Mouse (Mus musculus): ENCODE data around the gene Grik4.
"Not testable (repeated sequence)": the region's sequence is repeated elsewhere in the genome, so short reads cannot be mapped to it uniquely, and the experiment has no call there.

The Grik4 gene

DNA sequence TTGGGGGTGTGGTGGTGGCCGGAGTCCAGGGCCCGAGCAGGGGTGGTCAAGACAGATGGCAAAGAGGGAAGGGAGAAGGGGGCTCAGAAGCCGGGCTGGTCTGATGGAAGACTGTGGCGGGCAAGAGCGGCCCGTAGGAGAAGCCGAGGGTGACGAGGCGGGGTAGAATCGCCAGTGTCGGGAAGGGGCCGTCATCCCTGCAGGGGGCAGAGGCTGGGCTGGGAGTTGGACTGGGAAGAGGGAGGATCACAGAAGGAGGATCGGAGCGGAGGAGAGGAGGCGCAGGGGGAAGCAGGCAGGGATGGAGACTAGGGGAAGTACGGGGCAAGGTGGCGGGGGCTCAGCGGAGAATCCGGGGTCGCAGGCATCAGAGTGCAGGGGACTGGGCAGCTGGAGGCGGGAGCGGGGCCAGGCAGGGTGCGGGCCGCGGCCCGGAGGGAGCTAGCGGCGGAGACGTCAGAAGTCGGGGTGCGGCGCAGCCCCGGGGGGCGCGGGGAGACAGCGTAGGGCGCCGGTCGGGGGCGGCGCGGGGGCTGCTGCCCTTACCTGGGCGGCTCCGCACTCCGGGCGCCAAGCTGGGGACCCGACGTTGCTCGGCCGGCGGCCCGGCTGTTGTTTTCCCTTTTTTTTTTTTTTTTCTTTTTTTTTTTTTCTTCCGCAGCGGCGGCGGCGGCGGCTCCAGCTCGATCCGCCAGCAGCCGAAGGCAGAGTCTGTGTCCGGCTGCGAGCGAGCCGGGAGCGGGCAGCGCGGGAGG is at the start of gene Grik4:
Gene Grik4 (minus strand): TSS at position 713 of the 755 bp plus-strand sequence.
- DNase-seq (ENCODE audit: low spot score) = no peak

DNA sequence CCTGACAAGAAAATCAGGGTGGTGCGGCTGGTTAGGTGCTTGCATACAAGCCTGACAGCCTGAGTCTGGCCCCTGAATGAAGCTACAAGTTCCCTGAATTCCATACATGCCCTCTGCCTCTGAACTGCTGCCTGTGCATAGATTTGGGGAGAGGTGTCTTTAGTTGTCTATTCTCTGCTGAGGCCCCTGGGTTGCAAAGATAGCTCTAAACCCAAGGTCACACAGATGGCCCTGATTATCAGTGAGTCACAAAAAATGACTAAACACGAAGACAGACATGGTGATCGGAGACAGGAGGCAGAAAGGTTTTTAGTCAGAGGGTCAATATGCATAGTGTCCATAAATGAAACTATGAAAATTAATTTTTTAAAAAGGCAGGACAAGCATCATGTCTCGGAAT is 49.4 kb upstream of the Grik4 start:
- no peak for DNase-seq (ENCODE audit: low spot score)

DNA sequence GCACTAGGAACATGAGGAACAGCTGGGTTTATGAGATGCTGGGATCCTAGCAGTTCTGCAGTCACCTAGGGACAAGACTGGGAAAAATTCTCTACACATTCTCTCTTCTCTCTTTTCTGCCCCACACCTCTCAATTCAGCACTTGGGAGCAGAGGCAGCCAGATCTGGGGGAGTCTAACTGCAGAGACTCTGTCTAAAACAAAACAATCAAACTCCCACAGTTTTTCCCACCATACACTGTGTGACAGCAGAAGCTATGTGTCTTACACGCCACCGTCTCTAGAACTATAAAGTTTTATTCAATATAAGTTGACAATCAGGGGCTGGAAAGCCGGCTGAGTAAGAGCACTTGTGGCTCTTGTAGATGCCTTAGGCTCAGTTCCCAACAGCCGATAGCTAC is 43.7 kb upstream of the Grik4 start:
- DNase-seq (ENCODE audit: low spot score) = peak; percentile 28

DNA sequence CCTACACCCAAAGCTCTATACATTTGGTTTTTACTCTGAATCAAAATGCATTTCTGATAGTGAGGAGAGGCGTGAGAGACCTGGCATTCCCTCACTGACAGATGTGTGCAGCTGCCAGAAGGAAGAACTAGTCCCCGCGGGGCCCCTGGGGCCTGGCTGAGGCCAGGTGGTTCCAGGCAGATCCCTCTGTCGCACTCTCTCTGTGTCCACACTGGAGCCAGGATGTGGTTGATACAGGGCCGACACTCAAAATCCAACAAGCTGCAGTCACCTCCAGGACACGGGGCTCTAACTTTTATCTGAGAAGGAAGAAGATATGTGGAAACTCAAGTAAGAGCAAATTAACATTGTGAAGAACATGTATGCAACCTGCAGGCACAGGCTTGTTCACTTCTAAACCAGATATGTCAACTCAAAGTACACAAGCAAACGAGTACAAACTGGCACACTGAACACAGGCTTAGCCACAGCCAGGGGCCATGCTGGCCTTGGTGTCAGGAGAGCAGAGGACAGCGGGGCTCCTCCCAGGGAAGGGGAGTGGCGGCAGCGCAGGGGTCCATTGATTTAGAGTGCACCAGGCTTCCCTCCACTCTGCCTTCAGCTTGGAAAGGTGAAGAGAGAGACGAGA is 24.7 kb upstream of the Grik4 start:
- DNase-seq (ENCODE audit: low spot score) = no peak

DNA sequence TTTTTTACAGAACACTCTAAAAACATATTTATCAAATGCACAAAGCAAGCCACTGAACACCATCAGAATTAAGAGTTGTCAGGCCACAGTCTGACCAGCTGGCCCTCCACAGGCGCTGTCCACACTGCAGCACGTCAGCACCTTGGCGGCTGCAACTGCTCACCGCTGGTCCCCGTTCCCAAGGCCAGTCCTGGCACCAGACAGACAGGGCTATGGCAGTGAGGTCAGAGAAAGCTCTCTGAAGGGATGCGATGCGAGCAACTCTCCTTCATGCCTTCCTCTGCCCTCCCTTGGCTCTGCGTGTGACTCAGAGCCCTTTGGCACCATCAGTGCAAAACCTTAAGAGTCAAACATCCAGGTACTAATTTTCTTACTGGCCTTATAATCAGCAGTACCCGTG is 23.4 kb upstream of the Grik4 start:
- no peak for DNase-seq (ENCODE audit: low spot score)

DNA sequence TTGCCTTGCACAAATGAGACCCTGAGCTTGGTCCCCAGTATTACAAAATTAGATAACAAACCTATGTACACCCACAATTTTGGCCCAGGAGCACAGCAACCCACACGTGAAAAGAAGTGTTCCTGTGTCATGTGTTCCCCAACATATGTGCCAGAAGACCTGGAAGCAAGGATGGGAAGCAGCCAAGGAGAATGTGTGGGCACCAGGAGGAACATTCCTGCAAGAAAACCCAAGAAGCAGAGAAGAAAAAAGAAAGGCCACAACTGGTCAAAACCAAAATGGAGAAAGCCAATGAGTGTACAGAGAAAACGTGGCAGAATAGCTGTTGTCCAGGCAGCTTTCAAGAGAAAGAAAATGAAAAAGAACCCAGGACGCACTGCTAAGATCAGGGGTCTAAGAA is 20.5 kb upstream of the Grik4 start:
- not testable (repeated sequence) for DNase-seq (ENCODE audit: low spot score)

DNA sequence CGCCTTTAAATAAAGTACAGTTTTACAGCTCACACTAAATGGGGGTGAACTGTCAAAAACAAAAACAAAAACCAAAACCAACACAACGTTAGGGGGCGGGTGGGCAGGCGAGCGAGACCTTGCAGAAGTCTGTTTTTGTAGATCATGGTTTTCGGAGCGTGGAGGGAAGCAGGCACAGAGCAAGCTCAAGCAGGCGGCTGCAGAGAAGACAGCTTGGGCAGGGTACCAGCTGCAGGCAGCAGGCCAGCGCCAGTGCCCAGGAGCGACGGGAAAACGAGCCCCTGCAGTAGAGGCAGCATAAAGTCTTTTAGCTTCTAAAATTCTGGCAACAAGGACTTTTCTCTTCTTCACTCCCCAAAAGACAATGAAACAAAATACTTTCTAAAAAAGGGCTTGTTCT is 20.1 kb upstream of the Grik4 start:
- DNase-seq (ENCODE audit: low spot score) = no peak

DNA sequence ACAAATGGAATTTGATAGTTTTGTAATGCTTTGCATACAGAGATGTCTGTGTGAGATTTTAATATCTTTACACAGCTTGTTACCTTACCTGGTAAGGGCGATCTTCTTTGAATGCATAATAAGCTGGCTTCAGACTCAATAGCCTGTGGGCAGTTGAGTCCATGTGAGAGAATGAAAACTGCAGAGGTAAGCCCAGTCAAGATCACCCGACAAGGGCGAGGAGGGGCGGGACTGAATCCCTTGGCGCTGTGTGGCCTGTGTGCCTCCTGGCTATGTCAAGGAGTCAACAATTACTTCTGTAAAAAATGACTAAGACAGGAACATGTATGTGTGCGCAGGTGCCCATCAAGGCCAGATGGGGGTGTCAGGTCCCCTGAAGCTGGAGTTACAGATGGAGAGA is 18.2 kb upstream of the Grik4 start:
- no peak for DNase-seq (ENCODE audit: low spot score)

DNA sequence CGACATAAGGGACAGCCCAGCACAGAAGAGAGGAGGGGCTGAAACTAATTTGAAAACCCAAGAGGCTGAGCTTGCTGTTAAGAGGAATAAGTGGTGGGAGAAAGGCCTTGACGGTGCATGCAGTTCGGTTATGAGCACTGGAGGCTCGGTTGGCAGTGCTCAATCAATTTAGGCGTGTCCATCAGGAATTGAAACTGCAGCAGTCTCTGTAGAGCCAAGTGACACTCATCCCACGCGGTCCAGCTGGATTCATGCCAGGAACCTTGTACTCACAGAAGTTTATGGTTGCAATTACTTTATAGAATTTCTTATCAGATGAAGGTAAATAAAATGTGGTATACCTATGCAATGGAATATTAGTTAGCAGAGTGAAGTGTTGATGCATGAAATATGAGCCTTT is 14.1 kb upstream of the Grik4 start:
- DNase-seq (ENCODE audit: low spot score) = no peak

DNA sequence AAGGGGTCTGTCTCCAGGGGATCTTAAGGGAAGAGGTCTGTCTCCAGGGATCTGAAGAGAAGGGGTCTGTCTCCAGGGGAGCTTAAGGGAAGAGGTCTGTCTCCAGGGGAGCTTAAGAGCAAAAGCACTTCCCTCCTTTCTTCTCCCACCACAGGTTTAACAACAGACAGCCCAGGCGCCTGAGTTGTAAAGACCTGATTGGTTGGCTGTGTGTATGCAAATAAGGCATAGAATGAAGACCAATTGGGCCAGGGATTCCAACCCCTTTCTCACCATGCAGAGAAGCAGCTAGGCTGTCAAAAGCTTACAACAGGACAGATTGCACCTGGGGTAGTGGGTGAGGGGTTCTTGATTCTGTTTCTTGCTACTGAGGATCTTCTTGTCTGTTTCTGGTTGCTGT is 4.1 kb upstream of the Grik4 start:
- DNase-seq (ENCODE audit: low spot score) = no peak

DNA sequence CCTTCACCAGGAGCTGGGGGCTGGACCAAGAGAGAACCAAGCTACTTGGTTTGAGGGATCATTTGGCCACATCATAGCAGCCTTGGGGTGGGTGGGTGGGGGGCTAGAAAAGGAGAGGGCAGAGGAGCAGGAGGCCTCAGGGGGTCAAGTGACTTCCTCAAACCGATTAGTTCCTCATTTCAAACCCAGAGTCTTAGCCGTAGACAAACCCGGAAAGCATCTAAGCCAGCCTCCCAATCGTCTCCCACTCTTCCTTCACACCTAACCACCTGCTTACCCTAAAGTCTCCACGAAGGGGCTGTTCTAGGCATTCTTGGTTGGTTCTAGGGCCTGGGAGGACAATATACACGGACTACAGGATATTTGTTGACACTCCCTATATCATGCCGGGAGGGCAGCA is 881 bp upstream of the Grik4 start:
- DNase-seq (ENCODE audit: low spot score) = no peak

DNA sequence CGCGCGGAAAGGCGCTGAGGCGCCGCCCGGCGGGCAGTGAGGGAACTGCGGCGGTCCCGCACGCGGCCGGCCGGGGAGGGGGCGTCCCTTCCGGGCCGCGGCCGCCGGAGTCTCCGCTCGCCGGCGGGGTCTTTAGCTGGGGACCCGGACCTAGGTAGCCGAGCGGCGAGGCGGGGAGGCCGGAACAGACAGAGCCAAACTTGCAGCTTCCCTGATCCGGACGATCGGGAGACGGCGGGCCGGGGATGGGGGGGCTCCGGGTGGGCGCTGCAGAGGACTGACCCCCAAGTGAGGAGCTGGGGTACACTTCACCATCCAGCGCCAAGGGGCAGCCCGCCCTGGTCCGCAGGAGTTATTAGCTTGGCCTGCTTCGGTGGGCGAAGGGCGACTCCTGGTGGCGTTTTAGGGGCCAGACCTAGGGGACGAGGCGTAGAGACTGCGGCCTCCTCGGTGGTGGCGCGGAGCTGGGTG is 278 bp upstream of the Grik4 start:
- DNase-seq (ENCODE audit: low spot score) = peak; percentile 51

DNA sequence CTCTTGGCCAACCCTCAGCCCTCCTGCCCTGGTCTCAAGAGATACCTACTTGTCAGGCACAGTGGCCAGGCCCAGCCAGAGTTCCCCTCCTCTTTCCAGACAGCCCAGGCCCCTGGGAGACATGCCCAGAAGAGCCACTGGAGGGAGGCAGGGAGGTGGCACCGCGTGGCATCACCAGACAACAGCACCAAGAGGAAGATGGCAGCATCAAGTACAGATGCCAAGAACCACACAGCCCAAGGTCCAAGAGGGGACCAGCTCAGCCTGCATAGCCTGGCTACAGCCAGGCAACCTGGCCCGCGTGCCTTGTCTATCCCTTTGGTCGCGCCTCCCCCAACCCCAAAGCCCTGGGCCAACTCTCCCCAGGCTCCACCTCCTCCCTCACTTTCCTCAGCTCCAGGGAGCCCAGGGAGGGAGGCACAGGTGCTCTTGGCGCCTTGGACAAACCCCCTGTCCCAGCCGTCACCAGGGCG is 1.2 kb downstream of the Grik4 start:
- DNase-seq (ENCODE audit: low spot score) = no peak

DNA sequence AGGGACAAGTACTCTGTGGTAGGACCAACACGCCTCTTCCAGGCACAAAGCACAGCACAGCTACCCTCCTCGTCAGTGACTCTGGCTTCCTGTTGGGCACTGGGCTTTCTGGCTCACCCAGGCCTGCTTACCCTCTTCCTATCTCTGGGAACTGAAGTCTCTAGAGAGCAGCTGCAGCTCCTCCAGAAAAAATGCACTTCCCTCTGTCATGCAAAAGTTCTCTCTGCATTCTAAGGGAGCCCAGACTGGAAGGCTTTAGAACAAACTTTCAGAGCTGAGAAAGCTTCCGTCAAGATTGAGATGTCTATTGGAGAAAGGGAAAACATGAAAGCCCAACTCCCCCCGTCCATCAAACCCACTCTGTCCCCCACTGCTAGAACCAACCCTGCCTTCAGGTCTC is 2.1 kb downstream of the Grik4 start:
- no peak for DNase-seq (ENCODE audit: low spot score)

DNA sequence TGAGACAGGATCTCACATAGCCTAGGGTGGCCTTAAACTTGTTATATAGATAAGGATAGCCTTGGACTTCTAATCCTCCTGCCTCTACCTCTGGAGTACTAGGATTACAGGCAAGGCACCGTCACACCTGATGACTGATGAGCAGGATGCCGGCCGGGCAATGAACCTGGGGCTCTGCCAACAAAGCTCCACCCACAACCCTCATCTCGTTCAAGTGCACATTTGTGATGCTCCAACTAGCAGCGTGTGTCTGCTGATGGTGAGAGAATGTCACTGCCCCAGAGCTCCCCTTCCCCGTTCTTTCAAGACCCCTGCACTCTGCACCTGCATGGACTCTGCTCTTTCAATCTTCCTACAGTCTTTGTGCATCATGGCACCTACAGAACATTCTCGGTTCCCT is 12.1 kb downstream of the Grik4 start:
- DNase-seq (ENCODE audit: low spot score) = no peak

DNA sequence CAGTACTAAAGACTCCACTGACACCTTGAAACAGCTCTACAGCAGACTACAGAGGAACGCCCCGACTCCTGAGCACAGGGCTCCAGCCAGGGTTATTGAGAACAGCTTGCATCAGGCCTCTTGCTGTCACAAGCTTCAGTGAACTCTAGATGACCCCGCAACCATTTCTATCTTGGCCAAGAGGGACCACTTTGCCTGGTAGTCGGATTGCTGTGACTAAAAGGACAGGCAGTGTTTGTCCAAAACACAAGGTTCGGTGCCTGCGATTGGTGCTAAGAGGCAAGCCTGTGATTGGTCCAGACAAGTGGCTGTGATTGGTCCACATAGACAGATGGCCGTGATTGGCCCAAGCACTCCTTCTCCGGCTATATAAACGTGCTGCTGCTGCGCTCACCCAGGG is 16.8 kb downstream of the Grik4 start:
- no peak for DNase-seq (ENCODE audit: low spot score)

DNA sequence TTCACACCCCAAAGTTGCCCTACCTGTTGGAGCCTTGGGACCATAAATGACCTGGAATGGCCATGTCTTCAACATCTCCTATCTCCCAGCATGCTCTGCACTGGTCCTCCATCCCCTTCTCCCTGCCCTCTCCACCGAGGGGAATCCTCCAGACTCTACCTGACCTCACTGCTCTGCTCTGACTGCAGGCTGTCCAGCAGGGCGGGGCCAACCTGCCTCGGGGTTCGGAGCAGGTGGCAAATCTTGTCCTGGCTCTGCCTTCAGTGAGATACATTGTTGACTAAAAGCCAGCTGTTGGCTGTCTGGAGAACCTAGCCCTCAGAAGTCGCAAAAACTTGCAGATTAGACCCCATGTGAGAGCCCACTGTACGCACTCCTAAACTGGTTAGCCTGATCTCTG is 17.7 kb downstream of the Grik4 start:
- DNase-seq (ENCODE audit: low spot score) = no peak

DNA sequence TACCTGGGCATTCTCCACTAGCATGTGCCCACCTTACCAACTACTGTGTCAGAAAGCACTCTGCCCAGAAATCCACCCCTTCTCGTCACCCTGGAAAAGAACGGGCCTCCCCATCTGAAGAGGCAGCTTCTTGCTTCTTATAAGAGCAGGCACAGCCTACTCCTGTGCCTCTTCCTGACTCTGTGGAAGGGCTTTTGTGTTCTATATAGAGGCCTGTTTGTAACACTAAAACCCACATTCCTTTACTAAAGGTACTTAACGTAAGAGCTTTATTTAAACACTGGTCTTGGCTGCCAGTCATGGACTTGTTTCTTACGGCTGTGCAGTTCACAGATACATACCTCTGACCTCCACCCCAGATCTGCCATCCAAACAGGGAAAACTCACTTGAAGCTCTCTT is 22.5 kb downstream of the Grik4 start:
- no peak for DNase-seq (ENCODE audit: low spot score)

DNA sequence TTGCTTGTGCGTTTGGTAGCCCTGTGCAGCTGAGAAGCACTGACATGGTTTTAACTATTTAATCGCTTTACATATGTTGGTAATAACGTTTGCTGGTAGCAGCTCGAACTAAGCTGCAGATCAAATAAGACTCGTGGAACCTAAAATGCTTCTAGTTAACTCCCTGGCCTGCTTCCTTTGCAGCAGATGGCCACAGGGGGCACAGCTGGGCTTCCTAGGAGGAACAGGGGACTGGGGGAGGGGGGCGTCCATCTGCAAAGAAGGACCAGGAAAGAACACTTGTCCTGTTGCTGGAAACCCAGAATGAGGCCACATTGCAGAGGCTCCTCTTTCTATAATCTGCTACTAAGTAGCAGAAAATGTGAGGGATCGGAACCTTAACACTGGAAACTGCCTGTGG is 24.1 kb downstream of the Grik4 start:
- DNase-seq (ENCODE audit: low spot score) = no peak

DNA sequence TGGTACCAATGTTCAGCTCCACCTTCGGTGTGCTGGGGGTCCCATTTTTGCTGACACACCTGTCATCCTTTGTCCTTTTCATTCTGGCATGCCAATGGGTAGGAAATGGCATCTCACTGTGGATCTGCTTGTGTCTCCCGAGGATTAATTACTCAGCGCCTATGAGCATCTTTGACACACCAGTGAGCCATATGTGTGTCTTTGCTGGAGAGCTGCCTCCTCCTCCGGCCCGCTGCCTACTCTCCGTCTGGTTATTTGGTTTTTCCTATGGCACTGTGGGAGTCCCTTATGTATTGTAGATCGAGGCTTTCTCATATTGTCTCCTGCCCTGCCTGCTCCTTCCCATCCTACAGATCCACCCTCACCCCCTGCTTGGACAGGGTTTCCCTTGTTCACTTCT is 26.4 kb downstream of the Grik4 start:
- peak; percentile 27 for DNase-seq (ENCODE audit: low spot score)

DNA sequence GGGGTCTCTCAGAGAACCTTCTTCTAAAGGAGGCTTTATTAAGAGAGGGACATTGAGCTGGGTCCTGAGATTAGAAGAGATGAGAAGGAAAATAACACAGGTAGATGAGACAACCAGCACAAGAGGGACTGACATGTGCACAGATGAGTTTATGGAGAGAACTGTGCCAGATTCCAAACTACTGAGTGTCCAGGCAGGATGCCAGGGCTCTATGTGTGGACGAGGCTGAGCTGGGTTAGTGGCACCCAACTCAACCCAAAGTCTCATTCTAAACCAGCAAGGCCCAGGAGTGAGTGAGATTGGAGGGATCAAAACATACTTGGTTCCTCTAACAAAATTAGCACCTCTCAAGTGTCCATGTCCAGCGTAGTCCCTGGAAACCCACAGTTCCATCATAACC is 31.1 kb downstream of the Grik4 start:
- no peak for DNase-seq (ENCODE audit: low spot score)

DNA sequence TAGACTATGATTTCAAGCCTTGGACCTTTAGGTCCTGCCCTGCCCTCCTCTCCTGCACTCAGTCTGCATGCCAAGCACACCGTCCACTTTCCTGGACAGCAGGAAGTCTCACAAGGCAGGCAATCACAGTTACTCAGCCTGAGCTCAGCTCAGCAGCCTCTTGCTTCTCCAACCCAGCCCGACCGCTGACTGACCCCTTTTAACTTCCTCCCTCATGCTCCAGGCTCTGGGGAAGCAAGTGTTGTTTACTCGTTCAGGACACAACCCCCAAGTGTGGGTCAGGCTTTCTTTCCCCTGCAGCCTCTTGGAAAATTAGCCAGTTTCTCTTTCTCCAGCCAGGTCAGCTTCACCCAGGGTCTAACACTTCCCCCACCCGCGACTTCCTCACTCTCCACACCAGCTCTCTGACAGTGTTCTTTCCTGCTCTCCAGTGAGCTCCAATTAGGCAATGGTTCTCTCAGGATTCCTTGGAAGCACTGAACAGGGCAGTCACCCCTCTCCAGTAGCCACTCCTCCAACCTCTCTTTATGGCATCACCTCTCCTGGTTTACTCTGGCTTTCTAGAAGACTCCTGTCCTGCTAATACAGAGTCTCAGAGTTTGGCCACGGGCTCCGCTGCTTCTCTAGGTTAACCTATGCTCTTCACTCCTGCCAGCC is 35.5 kb downstream of the Grik4 start:
- DNase-seq (ENCODE audit: low spot score) = no peak

DNA sequence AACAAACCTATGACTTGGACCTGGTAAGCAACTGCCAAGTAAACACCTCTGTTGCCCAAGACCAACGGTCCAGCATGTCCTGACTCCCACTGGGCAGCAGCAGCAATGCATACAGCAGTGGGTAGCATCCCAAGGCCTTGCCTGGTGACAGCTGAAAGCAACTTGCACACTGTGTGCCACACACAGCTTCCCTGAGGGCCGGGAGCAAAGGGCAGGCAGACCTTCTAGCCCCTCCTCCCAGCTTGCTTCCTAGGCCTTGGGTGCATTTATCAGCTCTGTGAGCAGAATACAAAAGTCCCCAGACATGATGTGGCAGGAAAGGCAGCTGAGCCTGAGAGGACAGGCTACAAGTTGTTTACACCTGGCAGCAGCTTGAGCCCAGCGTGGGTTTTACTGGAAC is 37.3 kb downstream of the Grik4 start:
- no peak for DNase-seq (ENCODE audit: low spot score)
